Mouse (Mus musculus) heart, postnatal 14 days (tissue): ENCODE results near the gene Hsdl2. TPM values are rescaled to one million over a fixed set of nuclear protein-coding genes. Genes with fewer than 3 reads are reported as not detected.

Source experiments
- DNase-seq, 2 experiments: peaks; one replicate each; pipeline ENCODE4 v3.0.0; 2021 to 2022
- intact Hi-C: fragments of 180-260 bp; cut with DNase I; formaldehyde crosslinking; loops from one replicate; pipeline ENCODE4 v1.15.1; 2025
- total RNA-seq, 2 experiments: library from RNA; stranded (reverse); gene quantifications; 2 replicates each; pipeline ENCODE4 v1.2.3; 2021

Hsdl2 gene
- total RNA-seq, 2 experiments from 2014 or later: 247 to 266 TPM

DNA sequence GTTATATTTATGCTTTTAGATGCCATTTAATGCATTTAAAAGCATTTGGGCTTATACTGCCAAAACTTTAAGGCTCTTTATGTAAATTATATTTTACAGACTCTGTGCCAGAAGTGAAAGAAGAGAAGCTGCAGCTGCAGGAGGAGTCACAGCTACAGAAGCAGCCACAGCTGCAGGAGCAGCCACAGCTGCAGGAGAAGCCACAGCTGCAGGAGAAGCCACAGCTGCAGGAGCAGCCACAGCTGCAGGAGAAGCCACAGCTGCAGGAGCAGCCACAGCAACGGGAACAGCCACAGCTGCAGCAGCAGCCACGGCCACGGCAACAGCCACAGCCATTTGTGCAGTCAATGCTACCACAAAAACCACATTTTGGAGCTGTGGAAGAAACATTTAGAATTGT lies 29.0 kb downstream of the Hsdl2 start:
- intact Hi-C loops: no loop called here

DNA sequence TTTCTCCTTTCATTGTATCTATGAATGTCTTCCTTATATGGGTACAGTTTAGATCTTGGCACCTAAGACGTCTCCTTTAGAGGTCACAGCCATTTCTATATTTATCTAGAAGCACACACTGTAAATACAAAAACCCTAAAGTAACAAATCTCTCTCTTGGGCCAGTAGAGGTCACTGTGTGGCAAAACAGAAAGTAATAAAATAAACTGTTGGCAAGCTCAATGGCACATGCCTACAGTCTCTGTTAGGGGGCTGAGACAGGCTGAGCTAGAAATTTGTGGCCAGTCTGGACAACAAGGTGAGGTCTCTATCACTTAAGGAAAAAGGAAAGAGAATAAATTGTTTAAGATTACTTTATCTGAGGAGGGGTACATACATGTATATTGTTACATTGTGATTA lies 33.6 kb downstream of the Hsdl2 start:
- DNase-seq: peak; percentile 19 to 36
- intact Hi-C loops: loop anchor here (5.0 kb wide), 3 partner anchors 167 to 312 kb away; no protein-coding TSS in a partner anchor

More for the DNA sequence above, 29.0 kb downstream of the Hsdl2 start:
- DNase-seq: no peak

DNA sequence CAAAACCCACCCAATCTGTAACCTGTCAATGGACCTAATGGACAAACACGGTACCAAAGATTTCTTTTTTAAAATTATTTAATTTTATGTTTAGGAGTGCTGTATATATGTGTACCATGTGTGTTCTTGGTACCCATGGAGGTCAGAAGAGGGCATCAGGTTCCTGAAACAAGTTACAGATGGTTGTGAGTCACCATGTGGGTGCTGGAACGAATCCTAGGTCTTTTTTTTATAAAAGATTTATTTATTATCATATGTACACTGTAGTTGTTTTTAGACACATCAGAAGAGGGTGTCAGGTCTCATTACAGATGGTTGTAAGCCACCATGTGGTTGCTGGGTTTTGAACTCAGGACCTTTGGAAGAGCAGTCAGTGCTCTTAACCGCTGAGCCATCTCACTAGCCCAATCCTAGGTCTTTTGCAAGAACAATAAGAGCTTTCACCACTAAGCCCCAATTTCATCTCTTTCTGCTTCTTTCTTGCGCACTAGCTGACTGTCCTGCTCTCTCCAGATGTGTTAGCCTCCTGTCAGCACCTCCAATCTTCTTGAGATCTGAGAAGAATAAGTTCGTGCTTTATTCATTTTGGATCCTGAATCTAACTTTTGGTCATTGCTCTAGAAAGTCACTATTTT lies 38.4 kb downstream of the Hsdl2 start:
- intact Hi-C loops: loop anchor here (5.0 kb wide), 4 partner anchors 143 to 308 kb away; no protein-coding TSS in a partner anchor
- DNase-seq: no peak

DNA sequence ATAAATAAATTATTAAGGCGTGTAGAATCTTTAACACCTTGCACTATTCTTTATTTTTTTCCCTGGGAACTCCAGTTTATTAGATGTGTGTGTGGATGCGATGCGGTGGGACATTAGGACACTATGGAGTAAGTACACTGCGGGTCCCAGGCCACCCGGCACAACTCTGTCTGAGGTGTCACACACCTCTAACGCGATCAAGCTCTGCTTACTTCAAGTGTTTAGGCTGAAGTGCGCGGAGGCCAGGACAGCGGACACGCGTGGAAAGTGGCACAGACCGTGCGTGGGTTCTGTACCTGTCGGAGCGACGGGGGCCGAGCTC lies 44.3 kb downstream of the Hsdl2 start:
- DNase-seq: no peak
- intact Hi-C loops: loop anchor here (5.0 kb wide), 1 partner anchor 37 kb away; no protein-coding TSS in a partner anchor

DNA sequence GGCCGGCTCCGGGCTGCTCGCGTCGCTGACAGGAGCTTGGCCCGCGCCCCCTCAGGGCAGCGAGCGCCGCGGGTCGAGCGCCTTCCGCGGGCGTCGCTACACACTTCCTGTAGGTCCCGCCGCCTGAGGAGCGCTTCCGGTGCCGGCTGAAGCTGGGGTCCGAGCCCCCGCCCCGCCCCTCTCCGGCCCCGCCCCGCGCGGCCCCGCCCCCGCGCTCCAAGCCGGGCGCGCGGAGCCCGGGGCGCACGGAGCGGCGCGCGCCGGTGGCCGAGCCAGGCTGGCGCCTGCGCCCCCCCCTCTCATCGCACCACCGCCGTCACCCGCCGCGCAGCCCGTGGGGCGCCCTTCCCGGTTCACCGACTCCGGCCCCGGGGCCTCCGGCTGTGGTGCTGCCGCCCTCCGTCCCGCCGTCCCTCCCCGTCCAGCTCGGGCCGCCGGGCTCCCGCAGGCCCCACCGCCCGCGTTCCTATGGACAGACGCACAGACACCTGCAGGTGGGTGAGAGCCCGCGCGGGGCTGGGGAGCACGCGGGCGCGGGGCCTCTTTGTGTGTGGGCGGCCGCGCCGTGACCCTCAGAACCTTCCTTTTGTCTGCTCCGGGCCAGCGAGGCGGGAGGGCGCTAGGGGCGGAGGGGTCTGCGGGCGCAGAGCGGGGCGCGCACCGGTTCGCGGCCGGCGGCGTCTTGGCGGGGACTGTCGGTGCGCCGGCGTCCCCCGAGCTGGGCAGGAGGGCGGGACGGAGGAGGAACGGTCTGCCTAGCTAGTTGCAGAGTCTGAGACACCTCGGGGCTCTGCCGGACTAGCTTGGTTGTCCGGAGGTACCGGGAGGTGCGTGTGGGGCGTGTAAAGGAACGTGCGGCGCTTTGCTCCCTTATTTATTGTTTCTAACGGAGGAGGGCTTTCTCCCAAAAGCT lies 44.9 kb downstream of the Hsdl2 start, which contains the start of gene E130308A19Rik:
Gene E130308A19Rik (plus strand): TSS at position 214 of the 913 bp plus-strand sequence.
- intact Hi-C loops: loop anchor here (5.0 kb wide), 1 partner anchor 36 kb away; no protein-coding TSS in a partner anchor
- peak; percentile 79 to 86 for DNase-seq

DNA sequence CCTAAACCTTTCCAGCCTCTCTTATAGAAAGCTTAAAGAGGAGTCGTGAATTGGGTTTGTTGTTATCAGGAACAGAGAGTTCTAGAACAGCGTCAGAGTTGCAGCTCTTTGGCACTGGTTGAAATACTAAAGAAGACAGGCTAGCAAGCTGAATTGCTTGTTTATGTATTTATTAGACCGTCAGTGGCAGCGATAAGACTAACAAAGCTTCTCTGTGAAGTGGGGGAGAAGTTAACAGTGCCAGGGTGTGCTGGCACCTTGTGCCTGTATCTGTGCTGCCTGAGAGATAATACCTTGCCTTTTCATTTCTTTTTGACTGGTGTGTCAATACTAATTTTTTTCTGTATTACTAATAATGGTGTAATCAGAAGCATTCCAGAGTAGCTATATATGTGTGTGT lies 46.9 kb downstream of the Hsdl2 start:
- no peak for DNase-seq
- intact Hi-C loops: loop anchor here (5.0 kb wide), 1 partner anchor 34 kb away; no protein-coding TSS in a partner anchor

DNA sequence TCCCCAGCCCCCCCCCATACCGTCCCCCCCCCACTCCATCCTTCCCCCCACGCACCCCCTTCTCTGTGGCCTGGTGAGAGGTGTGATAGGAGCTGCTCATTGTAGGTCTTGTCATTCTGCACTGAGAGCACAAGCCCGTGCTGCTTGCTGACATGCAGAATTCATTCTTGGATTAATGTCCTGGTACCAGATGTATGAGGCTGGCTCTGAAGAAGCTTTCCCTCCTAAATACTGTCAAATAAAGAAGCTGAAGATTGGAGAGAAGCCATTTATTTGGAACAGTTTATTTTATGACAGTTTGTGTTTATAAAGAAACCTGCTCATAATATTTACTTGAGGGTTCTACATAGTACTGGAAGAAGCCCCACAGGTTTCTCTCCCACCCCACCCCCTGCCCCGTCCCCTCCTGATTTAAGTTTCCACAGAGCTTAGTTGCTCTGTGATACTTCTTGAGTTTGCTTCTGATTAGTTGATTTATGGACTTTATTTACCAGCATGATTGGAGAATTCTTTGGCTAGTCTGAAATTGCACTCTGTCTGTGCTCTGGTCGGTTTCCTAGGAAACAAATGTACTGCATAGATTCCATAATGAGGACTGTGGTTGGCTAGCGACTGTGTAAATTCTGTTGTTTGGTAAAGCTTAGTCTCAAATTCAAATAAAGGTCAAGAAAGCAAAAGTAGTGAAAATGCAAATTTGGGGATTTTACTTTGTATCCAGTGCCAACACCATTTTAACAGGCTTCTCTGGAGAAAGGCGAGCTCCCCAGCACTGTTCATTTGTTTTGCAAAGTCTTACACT lies 47.9 kb downstream of the Hsdl2 start:
- DNase-seq: no peak

DNA sequence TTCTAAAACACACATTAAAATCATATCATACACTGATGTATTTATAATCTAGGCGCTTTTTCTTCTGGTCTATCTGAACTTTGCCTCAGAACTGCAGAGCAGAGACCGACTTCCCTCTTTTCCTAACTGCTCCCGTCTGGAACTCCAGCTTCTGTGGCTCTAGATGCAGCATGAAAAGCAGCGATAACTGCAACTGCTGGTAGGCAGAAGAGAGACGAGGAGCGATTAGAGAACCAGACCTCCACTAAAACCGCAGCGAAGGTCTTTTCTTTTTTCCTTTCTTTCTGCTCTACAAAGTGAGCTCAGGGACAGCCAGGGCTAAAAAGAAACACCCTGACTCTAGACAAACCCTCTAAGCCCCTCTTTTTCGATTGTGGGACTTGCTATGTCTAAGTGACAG lies 48.8 kb downstream of the Hsdl2 start:
- intact Hi-C loops: no loop called here
- no peak for DNase-seq

More for the DNA sequence above, 47.9 kb downstream of the Hsdl2 start:
- intact Hi-C loops: loop anchor here (5.0 kb wide), 1 partner anchor 33 kb away; no protein-coding TSS in a partner anchor

DNA sequence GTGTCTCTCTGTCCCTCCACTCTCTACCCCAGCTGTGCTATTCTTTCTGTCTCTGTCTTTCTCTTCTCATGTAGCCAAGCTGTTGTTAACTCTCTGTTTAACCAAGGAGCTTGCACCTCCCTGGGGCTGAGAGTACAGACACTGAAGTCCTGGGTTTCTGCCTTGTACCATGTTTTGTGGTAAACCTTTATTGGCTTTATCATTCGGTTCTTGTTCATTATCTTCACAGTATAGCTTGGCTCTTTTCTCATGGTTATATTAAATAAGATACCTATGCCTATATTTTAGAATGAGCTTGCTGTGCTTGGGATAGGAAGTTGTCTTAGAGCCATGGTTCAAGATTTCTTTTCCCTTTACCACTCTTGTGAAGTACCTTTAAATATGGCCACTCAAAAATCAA lies 53.2 kb downstream of the Hsdl2 start:
- no peak for DNase-seq
- intact Hi-C loops: no loop called here

DNA sequence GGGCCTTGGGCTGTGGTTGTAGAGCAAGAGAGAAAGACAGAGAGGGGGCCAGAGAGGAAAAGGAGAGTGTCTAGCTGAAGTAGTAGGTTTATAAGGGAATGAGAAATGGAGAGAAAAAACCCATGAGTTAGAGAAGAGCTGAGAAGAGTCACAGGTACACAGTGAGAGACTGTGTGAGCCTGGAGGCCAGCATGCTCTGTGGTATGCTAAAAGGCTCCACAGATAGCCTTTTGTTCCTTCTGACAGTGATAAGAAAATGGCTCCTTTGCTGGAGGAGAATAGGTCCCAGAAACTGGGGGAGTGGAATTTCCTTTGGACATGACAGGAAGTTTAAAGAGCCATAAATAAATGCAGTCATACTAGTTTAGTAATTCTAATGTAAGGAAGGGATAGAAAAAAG lies 57.8 kb downstream of the Hsdl2 start:
- intact Hi-C loops: no loop called here
- no peak for DNase-seq

DNA sequence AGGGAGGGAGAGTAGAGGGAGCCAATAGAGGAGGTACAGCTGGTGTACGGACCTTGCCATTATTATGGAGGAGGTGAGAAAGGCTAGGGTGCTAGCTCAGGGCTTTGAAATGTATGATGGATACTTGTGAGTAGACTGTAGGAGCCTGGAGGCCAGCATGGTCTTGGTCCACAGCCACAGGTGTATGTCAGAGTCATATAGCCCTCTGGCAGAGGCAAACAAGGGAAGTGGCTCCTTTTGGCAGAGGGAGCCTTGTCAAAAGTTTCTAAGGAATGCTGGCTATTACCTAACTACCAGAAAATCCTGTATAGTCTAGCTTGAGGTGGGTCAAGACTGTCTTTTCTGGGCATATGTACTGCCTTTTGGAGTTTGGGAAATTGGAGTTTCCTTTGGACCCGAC lies 59.4 kb downstream of the Hsdl2 start:
- intact Hi-C loops: no loop called here
- no peak for DNase-seq

DNA sequence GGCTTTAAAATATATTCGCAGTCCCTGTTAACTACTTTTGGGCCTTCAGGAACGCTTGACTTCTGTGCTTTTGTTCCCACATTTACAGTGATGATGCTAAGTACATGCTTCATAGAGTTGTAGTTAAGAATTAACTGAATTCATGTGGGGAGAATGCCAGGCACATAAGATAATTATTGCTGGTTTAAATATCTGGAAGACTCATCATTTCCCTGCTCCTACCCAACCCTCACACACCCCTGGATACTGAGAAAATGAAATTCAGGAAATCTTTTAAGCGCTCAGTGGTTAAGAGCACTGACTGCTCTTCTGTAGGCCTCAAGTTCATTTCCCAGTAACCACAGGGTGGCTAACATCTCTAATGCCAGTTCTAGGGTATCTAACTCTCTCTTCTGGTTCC lies 60.7 kb downstream of the Hsdl2 start:
- no peak for DNase-seq
- intact Hi-C loops: no loop called here

DNA sequence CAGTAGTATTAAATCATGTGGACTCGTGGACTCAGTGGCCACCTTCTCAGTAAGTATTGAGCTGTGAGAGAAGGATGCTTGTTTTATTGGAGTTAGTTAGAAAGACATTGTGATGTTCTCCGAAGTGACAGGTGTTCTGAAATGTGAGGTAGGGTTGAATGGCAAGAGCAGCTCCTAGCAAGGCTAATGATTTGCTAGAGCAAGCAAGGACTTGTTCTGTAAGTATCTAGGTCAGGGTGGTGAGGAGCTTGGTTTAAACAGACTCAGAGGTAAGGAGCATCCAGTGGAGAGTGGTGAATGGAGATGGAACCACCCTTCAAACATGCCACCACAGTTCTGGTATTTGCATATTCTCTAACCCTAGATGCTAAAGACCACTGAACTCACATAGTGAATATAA lies 61.3 kb downstream of the Hsdl2 start:
- intact Hi-C loops: no loop called here

DNA sequence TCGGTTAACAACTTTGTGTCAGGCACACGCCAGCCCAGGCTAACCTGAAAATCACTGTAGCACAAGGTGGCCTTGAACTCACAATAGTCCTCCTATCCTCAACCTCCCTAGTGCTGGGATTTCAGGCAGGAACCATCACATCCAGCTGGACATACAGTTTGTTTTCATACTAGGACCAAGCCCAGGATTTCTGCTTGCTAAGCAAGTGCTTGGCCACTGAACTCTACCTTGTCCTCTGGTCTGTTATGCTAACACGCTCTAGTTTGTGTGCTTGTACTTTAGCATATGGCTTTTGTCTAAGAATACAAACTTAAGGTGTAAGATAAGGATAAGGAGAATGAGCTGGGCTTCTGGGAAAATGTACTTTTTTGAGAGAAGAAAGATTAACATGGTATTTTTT lies 63.1 kb downstream of the Hsdl2 start:
- DNase-seq: no peak
- intact Hi-C loops: no loop called here

More for the DNA sequence above, 61.3 kb downstream of the Hsdl2 start:
- DNase-seq: no peak

DNA sequence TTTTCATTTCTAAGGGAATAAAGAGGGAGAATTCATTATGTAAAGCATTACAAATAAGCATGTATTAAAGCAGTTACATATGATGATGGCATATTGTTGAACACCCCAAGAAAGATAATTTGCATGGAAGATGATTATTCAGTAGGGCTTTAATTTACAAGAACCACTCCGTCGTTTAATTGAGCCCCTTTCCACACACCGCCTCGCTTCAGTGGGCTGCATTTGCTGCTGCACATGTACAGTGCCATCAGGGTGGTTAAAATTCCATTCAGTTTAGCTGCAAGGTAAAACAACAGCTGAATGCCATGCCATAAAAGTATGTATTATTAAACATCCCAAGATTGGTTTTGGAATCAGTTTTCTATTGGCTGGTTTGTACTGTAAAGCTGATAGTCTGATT lies 63.6 kb downstream of the Hsdl2 start:
- intact Hi-C loops: no loop called here
- no peak for DNase-seq

DNA sequence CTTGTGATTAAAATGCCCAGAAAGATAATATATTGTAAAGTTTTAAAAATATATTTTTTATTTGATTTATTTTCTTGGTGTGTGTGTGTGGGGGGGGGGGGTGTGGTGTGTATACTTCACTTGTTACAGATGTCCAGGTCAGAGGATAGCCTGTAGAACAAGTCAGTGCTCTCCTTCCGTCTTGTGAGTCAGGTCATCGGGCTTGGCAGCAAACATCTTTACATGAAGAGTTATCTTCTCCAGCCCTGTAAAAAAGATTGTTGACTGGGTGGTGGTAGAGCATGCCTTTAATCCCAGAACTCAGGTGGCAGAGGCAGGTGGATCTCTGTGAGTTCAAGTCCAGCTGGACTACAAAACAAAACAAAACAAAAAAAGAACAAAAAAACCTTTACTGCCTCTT lies 64.2 kb downstream of the Hsdl2 start:
- intact Hi-C loops: no loop called here
- no peak for DNase-seq

DNA sequence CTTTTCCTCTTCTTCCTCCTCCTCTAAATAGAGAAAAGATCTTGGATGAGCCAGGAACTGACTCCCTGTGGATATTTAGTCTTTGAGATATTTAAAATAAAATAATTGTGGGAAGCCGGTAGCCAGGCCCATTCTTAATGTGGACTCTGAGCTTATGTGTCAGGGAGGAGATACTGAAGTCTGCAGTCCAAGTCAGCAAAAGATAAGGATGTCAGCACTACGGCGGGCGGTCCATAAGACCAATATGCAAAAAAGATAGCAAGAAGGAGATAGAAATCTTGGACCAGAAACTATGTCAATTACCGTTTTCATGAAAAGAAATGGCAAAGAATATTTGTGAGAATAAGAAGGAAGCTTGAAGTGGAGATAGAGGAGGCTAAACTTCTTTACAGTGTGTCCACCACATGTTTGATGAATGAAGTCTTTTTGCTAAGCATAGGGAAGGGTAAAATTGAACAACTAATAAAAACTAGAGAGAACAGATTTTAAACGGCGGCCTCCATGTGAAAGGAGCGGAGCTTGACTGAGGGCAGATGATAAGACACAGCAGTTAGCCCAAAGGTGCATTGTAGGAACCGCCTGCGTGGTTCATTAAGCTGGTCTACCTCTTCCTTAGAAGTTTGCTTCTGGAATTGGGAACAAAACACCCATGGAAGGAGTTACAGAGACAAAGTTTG lies 64.8 kb downstream of the Hsdl2 start:
- no peak for DNase-seq
- intact Hi-C loops: no loop called here

DNA sequence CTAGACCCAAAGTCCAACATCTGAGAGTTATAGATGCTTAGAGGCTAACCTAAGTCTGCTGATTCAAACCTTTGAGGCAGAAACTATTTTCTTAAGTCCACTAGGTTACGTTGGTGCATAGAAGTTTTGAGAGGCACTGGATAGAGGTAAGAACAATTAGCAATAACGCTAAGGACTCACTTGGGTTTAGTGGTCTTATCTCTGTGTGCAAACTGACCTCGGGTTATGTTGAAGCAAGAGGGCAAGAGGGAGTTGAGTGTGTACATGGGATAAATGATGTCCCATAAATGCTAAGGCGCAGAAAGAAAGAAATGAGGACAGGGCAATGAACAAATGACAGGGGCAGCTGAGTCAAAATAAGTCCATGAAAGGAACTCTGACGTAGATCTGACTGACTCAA lies 67.8 kb downstream of the Hsdl2 start:
- no peak for DNase-seq
- intact Hi-C loops: no loop called here

DNA sequence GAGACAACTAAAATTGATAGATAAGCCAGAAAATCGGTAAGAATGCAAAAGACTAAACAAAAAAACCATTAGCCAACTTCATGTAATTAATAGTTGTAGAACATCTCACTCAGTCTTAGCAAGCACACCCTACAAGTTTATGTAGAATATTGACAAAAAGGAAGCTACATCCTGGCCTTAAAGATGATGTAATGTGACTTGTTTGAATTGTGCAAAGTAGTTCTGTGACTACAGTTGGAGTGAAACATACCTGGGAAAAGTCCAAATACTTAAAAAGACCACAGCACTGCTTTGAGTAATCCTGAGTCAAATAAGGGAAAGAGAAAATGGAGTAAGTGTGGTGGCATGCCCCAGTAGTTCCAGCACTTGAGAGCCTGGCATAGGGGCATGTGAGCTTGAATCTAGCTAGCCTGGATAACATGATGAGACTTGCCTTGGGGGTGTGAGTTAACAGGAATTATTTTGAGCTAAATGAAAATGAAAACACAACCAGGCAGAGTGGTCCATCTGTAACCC lies 70.9 kb downstream of the Hsdl2 start:
- no peak for DNase-seq
- intact Hi-C loops: no loop called here

DNA sequence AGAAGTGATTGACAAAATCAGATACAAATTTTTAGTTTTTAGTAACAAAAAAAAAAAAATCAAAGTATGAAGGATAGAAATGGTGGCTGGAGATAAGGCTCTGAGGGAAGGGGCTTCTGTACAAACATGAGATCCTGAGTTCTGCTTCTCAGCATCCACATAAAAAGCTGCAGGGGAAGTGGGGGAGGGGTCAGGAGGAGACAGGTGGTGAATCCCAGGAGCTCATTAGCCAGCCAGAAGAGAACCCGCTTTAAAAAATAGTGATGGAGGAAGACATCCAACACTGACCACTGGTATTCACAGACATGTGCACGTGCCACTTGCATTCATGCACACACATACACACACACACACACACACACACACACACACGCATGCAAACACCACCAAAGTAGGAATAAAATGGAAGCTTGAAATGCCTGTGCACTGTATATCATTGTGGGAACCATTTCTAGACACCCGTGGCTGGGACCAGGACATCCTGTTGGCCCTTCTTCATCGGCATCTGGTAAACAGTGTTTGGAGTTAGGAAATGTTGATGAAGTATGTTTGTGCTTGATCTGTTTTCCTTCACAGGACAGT lies 74.8 kb downstream of the Hsdl2 start:
- intact Hi-C loops: no loop called here
- no peak for DNase-seq
